Mouse (Mus musculus) adrenal gland (tissue): ENCODE results near the gene Tmtc2.

Experiments used
- intact Hi-C: fragments of 180-260 bp; cut with DNase I; formaldehyde crosslinking; loops from one replicate; pipeline ENCODE4 v1.15.1; 2025
- long read RNA-seq, 2 experiments: library from polyadenylated mRNA; unstranded; transcript quantifications; one replicate each; pipeline ENCODE4 v2.0.0; 2020; ENCODE audit warnings: borderline replicate concordance in 1 of 2; ENCODE audit not compliant: insufficient replicate concordance in 1 of 2

Tmtc2 gene
- long read RNA-seq, experiment 1, partial matches to known transcripts = 0 of 1 reads
- long read RNA-seq, experiment 1, other reads (novel, unspliced or antisense) = 1 of 1 reads
- long read RNA-seq, experiment 2, partial matches to known transcripts = 0 of 1 reads
- long read RNA-seq, experiment 2, other reads (novel, unspliced or antisense) = 1 of 1 reads

GRCm38 (mm10) chr10:105573908-105574694 is at the start of gene Tmtc2:
TSS of gene Tmtc2 (minus strand) at chr10:105574451.
- intact Hi-C loops = loop anchor here (5.0 kb wide), 1 partner anchor 52 kb away; no protein-coding TSS in a partner anchor

- intact Hi-C loops = no loop called here
Observed at GRCm38 (mm10) chr10:105612117-105612516, 37.9 kb upstream of the Tmtc2 start.

GRCm38 (mm10) chr10:105598826-105599225 is 24.6 kb upstream of the Tmtc2 start:
- intact Hi-C loops = no loop called here

- intact Hi-C loops = no loop called here
Observed at GRCm38 (mm10) chr10:105597226-105597625, 23.0 kb upstream of the Tmtc2 start.

- intact Hi-C loops = no loop called here
Observed at GRCm38 (mm10) chr10:105595480-105596102, 21.3 kb upstream of the Tmtc2 start.

- intact Hi-C loops = no loop called here
Observed at GRCm38 (mm10) chr10:105588141-105588540, 13.9 kb upstream of the Tmtc2 start.

GRCm38 (mm10) chr10:105579318-105579717 is 5.1 kb upstream of the Tmtc2 start:
- intact Hi-C loops = no loop called here

- intact Hi-C loops = no loop called here
Observed at GRCm38 (mm10) chr10:105578291-105578845, 4.1 kb upstream of the Tmtc2 start.

- intact Hi-C loops = loop anchor here (5.0 kb wide), 1 partner anchor 53 kb away; no protein-coding TSS in a partner anchor
Observed at GRCm38 (mm10) chr10:105574695-105575660, 727 bp upstream of the Tmtc2 start.

- intact Hi-C loops = loop anchor here (5.0 kb wide), 1 partner anchor 51 kb away; no protein-coding TSS in a partner anchor
Observed at GRCm38 (mm10) chr10:105573306-105573907, 844 bp downstream of the Tmtc2 start.

- intact Hi-C loops = loop anchor here (5.0 kb wide), 1 partner anchor 51 kb away; no protein-coding TSS in a partner anchor
Observed at GRCm38 (mm10) chr10:105572829-105573228, 1.4 kb downstream of the Tmtc2 start.

- intact Hi-C loops = loop anchor here (5.0 kb wide), 1 partner anchor 50 kb away; no protein-coding TSS in a partner anchor
Observed at GRCm38 (mm10) chr10:105572301-105572700, 1.9 kb downstream of the Tmtc2 start.

- intact Hi-C loops = loop anchor here (5.0 kb wide), 1 partner anchor 50 kb away; no protein-coding TSS in a partner anchor
Observed at GRCm38 (mm10) chr10:105571831-105572230, 2.4 kb downstream of the Tmtc2 start.

- intact Hi-C loops = loop anchor here (5.0 kb wide), 1 partner anchor 49 kb away; no protein-coding TSS in a partner anchor
Observed at GRCm38 (mm10) chr10:105571019-105571418, 3.2 kb downstream of the Tmtc2 start.

GRCm38 (mm10) chr10:105569573-105569972 is 4.7 kb downstream of the Tmtc2 start:
- intact Hi-C loops = no loop called here

GRCm38 (mm10) chr10:105567825-105568531 is 6.3 kb downstream of the Tmtc2 start:
- intact Hi-C loops = no loop called here

- intact Hi-C loops = no loop called here
Observed at GRCm38 (mm10) chr10:105561548-105561947, 12.7 kb downstream of the Tmtc2 start.

GRCm38 (mm10) chr10:105557581-105557980 is 16.7 kb downstream of the Tmtc2 start:
- intact Hi-C loops = no loop called here

GRCm38 (mm10) chr10:105556890-105557572 is 17.2 kb downstream of the Tmtc2 start:
- intact Hi-C loops = no loop called here
